Mouse (Mus musculus) G1E (cell line): ENCODE results near the gene Raver2.

ENCODE experiments used
- CTCF ChIP-seq: IDR thresholded peaks from 2 replicates; pipeline ENCODE4 v1.5.1; 2012; ENCODE audit warnings: low read depth, low read length, inconsistent platforms, mixed read lengths
- GATA1 ChIP-seq: IDR thresholded peaks from 2 replicates; pipeline ENCODE4 v1.6.1; 2012; ENCODE audit warnings: borderline replicate concordance, low read length, inconsistent platforms, mixed read lengths
- GATA2 ChIP-seq: IDR thresholded peaks from 2 replicates; pipeline ENCODE4 v1.6.1; 2012; ENCODE audit warnings: low read depth, low read length, inconsistent platforms, borderline replicate concordance

DNA sequence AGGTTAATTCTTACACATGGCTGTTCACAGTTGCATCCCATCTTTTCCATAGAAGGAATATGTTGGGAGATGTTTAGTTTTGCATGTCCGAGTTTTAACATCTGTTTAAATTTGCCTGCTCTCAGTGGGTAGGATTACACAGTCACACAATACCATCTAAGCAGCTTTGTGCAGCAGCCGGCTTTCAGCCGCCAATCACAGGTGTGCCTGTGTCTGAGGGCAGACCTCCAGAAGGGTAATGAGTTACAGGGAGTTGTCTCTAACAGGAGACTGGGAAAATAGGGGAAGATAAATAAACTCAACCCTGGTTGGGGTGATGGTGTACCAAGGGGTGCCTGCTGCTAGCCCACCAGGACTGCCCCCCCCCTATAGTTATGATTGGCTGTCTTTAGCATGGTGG, 7.6 kb downstream of the Raver2 start:
- no peak for TF ChIP-seq CTCF
- no peak for TF ChIP-seq GATA2
- TF ChIP-seq GATA1 = no peak
